Mouse (Mus musculus) bone marrow, adult 2 months (tissue): ENCODE measurements around the gene Plagl2.

ENCODE experiments used
- CTCF ChIP-seq: fragments of 200-500 bp; IDR thresholded peaks from 2 replicates; pipeline ENCODE4 v1.5.1; 2011; ENCODE audit warnings: low read length, control low read depth; ENCODE audit not compliant: control insufficient read depth, insufficient read depth
- POLR2A ChIP-seq: fragments of 200-500 bp; IDR thresholded peaks from 2 replicates; pipeline ENCODE4 v1.6.1; 2011; ENCODE audit warnings: low read depth, mild to moderate bottlenecking, control low read depth, low read length, borderline replicate concordance; ENCODE audit not compliant: control insufficient read depth

GRCm38 (mm10) chr2:153218516-153218915 lies 22.7 kb downstream of the Plagl2 start:
- TF ChIP-seq CTCF (no peak), POLR2A (no peak)
